Mouse (Mus musculus) CH12.LX (cell line): ENCODE results near the gene Caskin1. TPM values are rescaled to one million over a fixed set of nuclear protein-coding genes. Genes with fewer than 3 reads are reported as not detected.

Experiments used
- DNase-seq: peaks from one replicate; pipeline ENCODE4 v3.0.0-alpha.2; 2013; ENCODE audit errors: extremely low read depth
- H3K27ac ChIP-seq: 2 replicates; pipeline ENCODE4 v1.5.1; 2012; ENCODE audit warnings: low read depth, mild to moderate bottlenecking, control low read depth, moderate library complexity; ENCODE audit not compliant: insufficient read depth
- H3K27me3 ChIP-seq: replicated peaks from 2 replicates; pipeline ENCODE3; 2012; ENCODE audit warnings: inconsistent platforms
- H3K36me3 ChIP-seq, 2 experiments: replicated peaks in 1 of 2; 2 replicates each; pipeline versions ENCODE3 to v1.6.1; 2012; ENCODE audit warnings: inconsistent platforms in 1 of 2, low read length in 1 of 2, mild to moderate bottlenecking in 1 of 2, mixed read lengths in 1 of 2, moderate library complexity in 1 of 2; ENCODE audit not compliant: control insufficient read depth in 1 of 2, insufficient read depth in 1 of 2
- H3K4me1 ChIP-seq, 2 experiments: 2 replicates each; pipeline ENCODE4 v1.6.1; 2012; ENCODE audit warnings: inconsistent platforms in 1 of 2, moderate library complexity in 1 of 2; ENCODE audit not compliant: insufficient read depth in 2 of 2, control insufficient read depth in 1 of 2
- H3K4me2 ChIP-seq: 2 replicates; pipeline ENCODE4 v1.6.1; 2012; ENCODE audit warnings: low read depth, mild to moderate bottlenecking, control low read depth; ENCODE audit not compliant: poor library complexity, insufficient read depth, severe bottlenecking
- H3K4me3 ChIP-seq, 3 experiments: fragments of 150-350 bp in 1 of 3; sonication (generic) in 1 of 3; replicated peaks in 1 of 3; 2 replicates each; pipeline versions ENCODE3 to v1.5.1; 2011 to 2012; ENCODE audit warnings: low read depth in 2 of 3, low read length in 2 of 3, mild to moderate bottlenecking in 2 of 3, moderate library complexity in 2 of 3, control low read depth in 1 of 3, improper control_type of control experiment in 1 of 3, inconsistent platforms in 1 of 3, mixed read lengths in 1 of 3; ENCODE audit not compliant: poor library complexity in 1 of 3
- H3K79me2 ChIP-seq: replicated peaks from 2 replicates; pipeline ENCODE4 v1.6.1; 2012; ENCODE audit warnings: mild to moderate bottlenecking, moderate library complexity; ENCODE audit not compliant: control insufficient read depth, poor library complexity, insufficient read depth, severe bottlenecking; ENCODE audit errors: extremely low read depth
- H3K9ac ChIP-seq: 2 replicates; pipeline ENCODE4 v1.6.1; 2012; ENCODE audit warnings: low read depth, mild to moderate bottlenecking, control low read depth, moderate library complexity; ENCODE audit not compliant: insufficient read depth
- H3K9me3 ChIP-seq: replicated peaks from 2 replicates; pipeline ENCODE3; 2012; ENCODE audit warnings: low read length, inconsistent platforms, mixed read lengths
- CHD2 ChIP-seq: IDR thresholded peaks from 2 replicates; pipeline ENCODE4 v1.6.1; 2011; ENCODE audit warnings: low read length, improper control_type of control experiment
- CTCF ChIP-seq, 2 experiments: IDR thresholded peaks in 1 of 2; conservative IDR thresholded peaks in 1 of 2; 2 replicates each; pipeline ENCODE4 v1.5.1; 2011 to 2012; ENCODE audit warnings: low read depth in 2 of 2, low read length in 2 of 2, improper control_type of control experiment in 1 of 2, inconsistent platforms in 1 of 2, mild to moderate bottlenecking in 1 of 2, moderate library complexity in 1 of 2
- EP300 ChIP-seq: IDR thresholded peaks from 2 replicates; pipeline ENCODE4 v1.6.1; 2011; ENCODE audit warnings: low read length, improper control_type of control experiment
- IRF4 ChIP-seq: IDR thresholded peaks from 2 replicates; pipeline ENCODE4 v1.6.1; 2014; ENCODE audit warnings: low read depth, mild to moderate bottlenecking, inconsistent platforms, low read length, improper control_type of control experiment
- KAT2A ChIP-seq: IDR thresholded peaks from 2 replicates; pipeline ENCODE4 v1.6.1; 2012; ENCODE audit warnings: low read length, improper control_type of control experiment, inconsistent platforms; ENCODE audit not compliant: insufficient replicate concordance
- MEF2A ChIP-seq: IDR thresholded peaks from 2 replicates; pipeline ENCODE4 v1.6.1; 2014; ENCODE audit warnings: low read depth, mild to moderate bottlenecking, inconsistent platforms, low read length, improper control_type of control experiment, borderline replicate concordance
- POLR2A ChIP-seq: IDR thresholded peaks from 2 replicates; pipeline ENCODE4 v1.6.1; 2011; ENCODE audit warnings: low read depth, mild to moderate bottlenecking, improper control_type of control experiment, low read length
- RCOR1 ChIP-seq: conservative IDR thresholded peaks from 2 replicates; pipeline ENCODE4 v1.6.1; 2012; ENCODE audit warnings: low read depth, mild to moderate bottlenecking, inconsistent platforms, low read length, improper control_type of control experiment
- TCF12 ChIP-seq: IDR thresholded peaks from 2 replicates; pipeline ENCODE4 v1.6.1; 2014; ENCODE audit warnings: low read depth, mild to moderate bottlenecking, inconsistent platforms, low read length, improper control_type of control experiment
- USF2 ChIP-seq: conservative IDR thresholded peaks from 2 replicates; pipeline ENCODE4 v1.6.1; 2011; ENCODE audit warnings: low read depth, low read length, improper control_type of control experiment
- ZKSCAN1 ChIP-seq: IDR thresholded peaks from 2 replicates; pipeline ENCODE4 v1.6.1; 2012; ENCODE audit warnings: low read depth, inconsistent platforms, low read length, improper control_type of control experiment, borderline replicate concordance
- ZNF384 ChIP-seq: IDR thresholded peaks from 2 replicates; pipeline ENCODE4 v1.6.1; 2012; ENCODE audit warnings: low read depth, low read length, improper control_type of control experiment, inconsistent platforms
- dilution Hi-C: fragments of 300-500 bp; cut with MboI; formaldehyde crosslinking; loops from 2 replicates; pipeline ENCODE4 v1.14.3; 2020; ENCODE audit warnings: low sequenced_read_pairs; ENCODE audit not compliant: extremely low pct_unique_long_range_greater_than_20kb, extremely low pct_ligation_motif_present
- in situ Hi-C: fragments of 300-500 bp; cut with MboI; formaldehyde crosslinking; loops from 3 replicates; pipeline ENCODE4 v1.14.3; 2019; ENCODE audit warnings: low sequenced_read_pairs, low pct_ligation_motif_present, low pct_unique_long_range_greater_than_20kb, mixed read lengths
- polyA plus RNA-seq: library from polyadenylated mRNA; unstranded; fragments of >175 nt; gene quantifications from 2 replicates; pipeline ENCODE4 v1.2.1, GENCODE M21; 2012; ENCODE audit warnings: low read depth; ENCODE audit not compliant: insufficient read length
- total RNA-seq, 2 experiments: library from RNA; depleted of rRNA; stranded (reverse); fragments of 300-350 nt in 1 of 2; fragments of >200 nt in 1 of 2; gene quantifications; 2 replicates each; pipeline ENCODE4 v1.2.3; 2012 to 2014

The Caskin1 gene
- total and polyA plus RNA-seq, 3 experiments: 0.08 to 0.71 TPM; not detected in 1

DNA sequence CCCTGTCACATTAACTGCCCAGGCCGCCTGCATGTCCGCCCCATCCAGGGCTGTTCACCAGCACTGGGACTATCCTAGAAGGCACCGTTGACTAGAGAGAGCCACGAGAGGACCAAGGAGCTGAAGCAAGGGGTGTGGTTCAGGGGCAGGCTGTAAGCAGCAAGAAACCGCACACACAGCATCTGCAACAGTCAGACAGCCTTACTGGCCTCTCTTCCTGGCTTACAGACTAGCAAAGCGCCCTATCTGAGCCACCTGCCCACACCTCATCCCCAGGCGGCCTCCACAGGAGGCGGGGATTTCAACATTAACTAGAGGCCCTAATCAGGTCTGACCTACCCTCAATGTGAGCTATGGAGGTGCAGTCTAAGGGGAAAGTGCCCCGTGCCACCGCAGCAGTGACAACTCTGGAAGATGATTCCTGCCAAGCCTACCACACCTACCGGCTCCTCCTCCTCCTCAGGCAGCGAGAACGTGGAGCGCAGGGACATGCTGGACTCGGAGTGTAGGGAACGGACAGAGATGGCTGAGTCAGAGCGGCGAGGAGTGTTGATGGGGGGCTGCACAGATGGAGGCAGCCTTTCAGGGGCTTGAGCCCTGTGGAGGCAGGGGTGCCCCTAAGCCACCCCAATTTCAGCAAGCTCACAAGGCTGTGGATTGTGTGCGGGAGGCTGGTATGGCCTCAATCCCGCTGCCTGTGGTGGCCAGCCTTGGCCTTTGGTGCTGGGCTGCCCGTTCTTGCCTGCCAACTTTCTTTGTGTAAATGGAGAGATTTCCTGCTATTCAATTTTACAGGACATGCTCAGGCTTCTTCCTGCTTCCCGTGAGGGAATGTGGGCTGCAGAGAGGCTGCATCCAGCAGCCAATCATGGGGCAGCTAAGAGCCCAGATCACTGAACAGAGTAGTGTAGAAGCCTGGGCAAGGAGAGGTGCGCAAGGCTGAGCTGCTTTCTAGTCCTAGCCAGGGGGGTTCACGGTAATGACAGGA is 26.2 kb downstream of the Caskin1 start:
- TF ChIP-seq CTCF (conservative IDR thresholded peaks at IDR 0.05 in 1 of 2, IDR thresholded peaks at IDR 0.05 in 1 of 2; ENCODE audit: low read depth in 2 of 2, low read length in 2 of 2) (no peak), USF2 (no peak), ZKSCAN1 (no peak), TCF12 (no peak), POLR2A (no peak), ZNF384 (no peak), KAT2A (no peak), MEF2A (no peak), CHD2 (no peak)
- no peak overlapping the region for H3K9ac ChIP-seq
- H3K79me2 ChIP-seq: 0 out of 2 replicates have a peak, but pooled peaks cover under 1% of the 10 kb centered on the region
- H3K27ac ChIP-seq: no peak overlapping the region
- in situ Hi-C loops: no loop called here
- no peaks in the 10 kb centered on the region for H3K27me3 ChIP-seq
- no peaks in the 10 kb centered on the region for H3K9me3 ChIP-seq
- no peak overlapping the region for H3K4me2 ChIP-seq
- no peak for DNase-seq
- H3K4me3 ChIP-seq: no peak overlapping the region
- H3K36me3 ChIP-seq: peaks cover 89 to 98% of the 10 kb centered on the region in 2 experiments
- no peaks in the 10 kb centered on the region for H3K4me1 ChIP-seq
- dilution Hi-C loops: no loop called here

DNA sequence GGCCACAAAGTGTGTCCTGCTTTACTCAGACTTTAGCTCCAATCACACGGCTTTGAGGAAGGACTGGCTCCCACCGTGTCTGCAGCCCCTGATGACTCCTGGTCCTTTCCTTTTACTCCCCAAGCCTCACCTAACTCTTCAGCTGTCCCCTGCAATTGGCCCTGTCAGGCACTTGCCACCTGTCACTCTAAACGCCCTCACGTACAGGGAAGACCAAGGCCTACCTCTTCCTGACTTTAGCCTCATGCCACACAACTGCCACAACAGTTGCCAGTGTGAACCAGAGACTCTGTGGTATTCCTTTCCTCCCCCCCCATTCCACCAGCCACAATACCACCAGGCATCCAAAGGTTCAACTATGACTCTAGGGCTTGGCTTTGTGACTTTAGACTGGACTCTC is 32.0 kb downstream of the Caskin1 start:
- TF ChIP-seq RCOR1 (no peak), CHD2 (no peak), EP300 (no peak), MEF2A (no peak), ZKSCAN1 (no peak), IRF4 (no peak)
- H3K4me1 ChIP-seq: peaks cover 3 to 13% of the 10 kb centered on the region in 2 experiments; a peak in 3 of 4 replicates
- H3K27me3 ChIP-seq: no peaks in the 10 kb centered on the region
- dilution Hi-C loops: no loop called here
- DNase-seq: no peak
- H3K9me3 ChIP-seq: no peaks in the 10 kb centered on the region
- H3K27ac ChIP-seq: no peak overlapping the region
- no peak overlapping the region for H3K4me3 ChIP-seq
- H3K4me2 ChIP-seq: no peak overlapping the region
- no peak overlapping the region for H3K9ac ChIP-seq
- H3K79me2 ChIP-seq: peaks cover 43% of the 10 kb centered on the region
- in situ Hi-C loops: no loop called here
- H3K36me3 ChIP-seq: peaks cover 52 to 87% of the 10 kb centered on the region in 2 experiments
